Mouse (Mus musculus): ENCODE measurements at regions not wholly inside any gene's neighbourhood (a gene's known extent, or its start where the extent isn't known, plus 50 kb on each side); places are given as distances from the start of the nearest gene placed in this dataset.

DNA sequence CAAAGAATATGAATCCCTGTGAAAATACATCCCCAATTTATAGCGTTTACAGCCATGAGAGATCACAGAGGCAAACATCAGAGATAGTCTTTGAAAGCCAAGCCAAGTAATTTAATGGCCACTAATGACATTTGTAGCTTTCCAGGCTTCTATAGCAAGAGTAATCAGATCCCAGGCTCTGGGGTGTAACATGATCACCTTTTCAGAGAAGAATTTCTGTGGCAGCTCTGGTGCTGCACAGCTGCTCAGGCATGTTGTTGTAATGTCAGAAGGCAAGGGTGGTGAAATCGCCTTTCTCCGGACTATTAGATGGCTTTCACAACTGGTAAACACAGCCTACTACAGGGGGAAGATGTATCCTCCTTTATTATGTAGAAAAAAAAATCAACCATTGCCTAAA lies 202.1 kb downstream of the Ptprc start:
- TF ChIP-seq CTCF (IDR thresholded peaks at IDR 0.05; ENCODE audit: low read depth): no peak
- TF ChIP-seq EP300 (IDR thresholded peaks at IDR 0.05; ENCODE audit: low read depth): no peak
